Mouse (Mus musculus) limb, embryonic 13.5 days (tissue): ENCODE results near the gene Serpine2. TPM values are rescaled to one million over a fixed set of nuclear protein-coding genes. Genes with fewer than 3 reads are reported as not detected.
A peak's percentile ranks its signal among the peaks of the same experiment; 100 is the strongest.

Source experiments
- ATAC-seq: fragments of 200-750 bp; cut with Nextera tagmentation; 2 replicates; pipeline ENCODE4 v1.8.0; 2017; ENCODE audit warnings: low read depth, moderate number of reproducible peaks, moderate TSS enrichment; ENCODE audit not compliant: low FRiP score
- H3K27ac ChIP-seq: fragments of 300-500 bp; sonication (generic); 2 replicates; pipeline ENCODE4 v1.5.1; 2015; ENCODE audit warnings: inconsistent platforms, mild to moderate bottlenecking, moderate library complexity
- H3K27me3 ChIP-seq: fragments of 300-500 bp; sonication (generic); 2 replicates; pipeline ENCODE4 v1.6.1; 2015; ENCODE audit warnings: mild to moderate bottlenecking, inconsistent platforms
- H3K36me3 ChIP-seq: fragments of 300-500 bp; sonication (generic); 2 replicates; pipeline ENCODE4 v1.6.1; 2015; ENCODE audit warnings: inconsistent platforms, mild to moderate bottlenecking, moderate library complexity
- H3K4me1 ChIP-seq: fragments of 300-500 bp; sonication (generic); 2 replicates; pipeline ENCODE4 v1.6.1; 2015; ENCODE audit warnings: inconsistent platforms
- H3K4me2 ChIP-seq: fragments of 300-500 bp; sonication (generic); replicated peaks from 2 replicates; pipeline ENCODE4 v1.6.1; 2015; ENCODE audit warnings: inconsistent platforms, mild to moderate bottlenecking, moderate library complexity
- H3K4me3 ChIP-seq: fragments of 300-500 bp; sonication (generic); 2 replicates; pipeline ENCODE4 v1.5.1; 2015; ENCODE audit warnings: moderate library complexity, mild to moderate bottlenecking, inconsistent platforms
- H3K9ac ChIP-seq: fragments of 300-500 bp; sonication (generic); 2 replicates; pipeline ENCODE4 v1.6.1; 2015; ENCODE audit warnings: mild to moderate bottlenecking, inconsistent platforms
- H3K9me3 ChIP-seq: fragments of 300-500 bp; sonication (generic); 2 replicates; pipeline ENCODE4 v1.6.1; 2016; ENCODE audit warnings: inconsistent platforms
- WGBS: fragments of 180-500 bp; shearing (Covaris S2); methylation state at CpG from one replicate; pipeline ENCODE4 v1.1.7; 2015; 5-methylcytosine and 5-hydroxymethylcytosine counted together
- polyA plus RNA-seq: library from polyadenylated mRNA; unstranded; fragments of >200 nt; fragmentation: Nextera tagmentation; extraction: Ambion mirVana; gene quantifications from 2 replicates; pipeline ENCODE4 v1.2.1, GENCODE M21; 2015

Gene Serpine2
- polyA plus RNA-seq, 1 experiment from 2014 or later = 229 TPM

GRCm38 (mm10) chr1:79856756-79857155 lies 4.2 kb downstream of the Serpine2 start:
- peaks cover 60% of the 10 kb centered on the region for H3K4me1 ChIP-seq
- no peak overlapping the region; the same call in 1 of the 2 replicates for H3K9ac ChIP-seq
- H3K27ac ChIP-seq = no peak overlapping the region
- H3K27me3 ChIP-seq = peaks cover 4% of the 10 kb centered on the region; the same call in 1 of the 2 replicates
- WGBS = 54% methylated on average over 4 of the region's 4 CpGs
- no peaks in the 10 kb centered on the region for H3K9me3 ChIP-seq
- H3K36me3 ChIP-seq = peaks cover under 1% of the 10 kb centered on the region; the same call in 1 of the 2 replicates
- peak overlapping the region; percentile 77 for H3K4me2 ChIP-seq
- ATAC-seq = no peak
- H3K4me3 ChIP-seq = peak overlapping the region; percentile 67

- peaks cover 17% of the 10 kb centered on the region for H3K36me3 ChIP-seq
- no peaks in the 10 kb centered on the region for H3K9me3 ChIP-seq
- no peak overlapping the region for H3K4me2 ChIP-seq
- peaks cover 4% of the 10 kb centered on the region; the same call in 1 of the 2 replicates for H3K27me3 ChIP-seq
- no peak overlapping the region for H3K9ac ChIP-seq
- ATAC-seq = no peak
- no peak overlapping the region for H3K4me3 ChIP-seq
- no peak overlapping the region for H3K27ac ChIP-seq
- 89% methylated on average over 3 of the region's 3 CpGs for WGBS
- peaks cover 29% of the 10 kb centered on the region for H3K4me1 ChIP-seq
Observed at GRCm38 (mm10) chr1:79853527-79853926, 7.5 kb downstream of the Serpine2 start.

DNA sequence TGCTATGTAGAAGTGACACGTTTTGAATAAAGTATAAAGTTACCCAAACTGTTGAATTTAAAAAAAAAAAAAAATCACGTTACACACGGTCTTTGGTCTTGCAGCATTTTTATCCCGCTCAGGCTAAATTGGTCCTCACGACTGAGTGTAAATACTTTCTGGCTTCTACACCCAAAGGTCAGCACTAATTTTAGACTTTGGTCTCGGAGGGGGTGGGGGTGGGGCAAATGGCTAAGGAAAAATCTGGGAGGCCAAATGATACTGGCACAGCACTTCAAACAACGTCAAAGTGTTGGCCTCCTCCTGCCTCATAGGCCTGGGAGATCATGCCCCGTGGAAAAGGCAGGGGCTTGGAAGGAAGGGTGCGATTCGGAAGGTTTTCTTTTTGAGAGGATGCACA lies 10.6 kb downstream of the Serpine2 start:
- H3K27me3 ChIP-seq = peaks cover 4% of the 10 kb centered on the region; the same call in 1 of the 2 replicates
- no peak overlapping the region for H3K27ac ChIP-seq
- H3K9me3 ChIP-seq = no peaks in the 10 kb centered on the region
- WGBS = 77% methylated on average over 10 of the region's 10 CpGs
- peaks cover 8% of the 10 kb centered on the region; the same call in 1 of the 2 replicates for H3K4me1 ChIP-seq
- no peak overlapping the region for H3K4me2 ChIP-seq
- H3K9ac ChIP-seq = no peak overlapping the region
- H3K36me3 ChIP-seq = peaks cover 20% of the 10 kb centered on the region
- no peak overlapping the region for H3K4me3 ChIP-seq
- ATAC-seq = no peak

GRCm38 (mm10) chr1:79848663-79849062 lies 12.3 kb downstream of the Serpine2 start:
- Histone ChIP-seq H3K4me2 (no peak overlapping the region), H3K9me3 (no peaks in the 10 kb centered on the region), H3K36me3 (peaks cover 20% of the 10 kb centered on the region), H3K27ac (no peak overlapping the region), H3K9ac (no peak overlapping the region), H3K4me3 (no peak overlapping the region), H3K27me3 (no peaks in the 10 kb centered on the region), H3K4me1 (no peaks in the 10 kb centered on the region)
- no peak for ATAC-seq
- WGBS = 82% methylated on average over 3 of the region's 3 CpGs

DNA sequence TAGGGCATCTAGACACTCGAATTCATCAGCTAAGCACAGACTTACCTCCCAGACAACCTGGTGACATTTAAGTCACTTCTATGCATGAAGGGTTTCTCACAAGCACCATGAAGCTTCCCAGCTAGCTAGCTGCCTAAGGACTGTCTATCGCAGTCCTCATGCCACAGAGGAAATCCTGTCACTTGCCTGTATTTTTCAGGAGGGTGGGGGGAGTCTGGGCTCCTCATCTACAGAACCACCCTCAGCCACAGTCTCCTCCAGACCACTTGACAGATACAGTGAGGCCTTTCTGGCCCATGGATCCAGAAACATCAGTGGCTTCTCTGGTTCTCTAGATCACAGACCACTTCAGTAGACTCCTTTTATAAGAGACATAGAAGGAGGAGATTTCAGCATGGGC lies 14.1 kb downstream of the Serpine2 start:
- H3K4me3 ChIP-seq = no peak overlapping the region
- no peak overlapping the region for H3K27ac ChIP-seq
- no peaks in the 10 kb centered on the region for H3K4me1 ChIP-seq
- H3K27me3 ChIP-seq = no peaks in the 10 kb centered on the region
- no peak for ATAC-seq
- peaks cover 20% of the 10 kb centered on the region for H3K36me3 ChIP-seq
- 84% methylated on average over 2 of the region's 2 CpGs for WGBS
- no peak overlapping the region for H3K4me2 ChIP-seq
- no peaks in the 10 kb centered on the region for H3K9me3 ChIP-seq
- H3K9ac ChIP-seq = no peak overlapping the region

DNA sequence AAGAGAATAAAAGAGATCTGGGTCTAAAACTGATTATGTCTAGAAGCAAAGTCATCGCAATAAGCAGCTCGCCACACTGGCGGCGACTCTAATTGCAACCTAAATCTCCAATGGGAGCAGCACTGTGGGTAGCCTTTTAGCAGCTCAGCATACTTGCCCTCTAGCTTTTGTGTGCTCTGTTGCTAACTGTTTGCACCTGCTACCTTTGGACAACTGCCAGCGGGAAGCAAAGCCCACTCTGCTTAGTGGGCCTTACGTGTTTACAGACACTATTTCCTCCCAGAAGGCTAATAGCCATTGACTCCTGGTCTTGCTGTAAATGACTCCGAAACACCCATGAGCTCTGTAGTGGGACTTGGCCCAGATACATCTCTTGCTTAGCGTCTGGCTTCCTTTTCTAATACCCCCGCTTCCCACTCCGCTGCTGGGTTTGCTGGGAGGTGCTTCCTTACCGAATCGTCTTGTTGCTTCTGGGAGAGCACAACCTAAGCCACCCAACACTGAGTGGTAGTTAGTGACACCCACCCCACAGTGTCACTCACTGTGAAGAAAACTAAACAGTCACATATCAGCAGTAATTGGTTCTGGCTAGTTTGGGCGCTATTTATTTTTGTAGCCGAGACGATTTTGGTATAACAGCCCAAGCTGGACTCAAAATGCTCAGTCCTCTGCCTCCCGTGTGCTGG lies 28.1 kb downstream of the Serpine2 start:
- ATAC-seq = peak; percentile 88

DNA sequence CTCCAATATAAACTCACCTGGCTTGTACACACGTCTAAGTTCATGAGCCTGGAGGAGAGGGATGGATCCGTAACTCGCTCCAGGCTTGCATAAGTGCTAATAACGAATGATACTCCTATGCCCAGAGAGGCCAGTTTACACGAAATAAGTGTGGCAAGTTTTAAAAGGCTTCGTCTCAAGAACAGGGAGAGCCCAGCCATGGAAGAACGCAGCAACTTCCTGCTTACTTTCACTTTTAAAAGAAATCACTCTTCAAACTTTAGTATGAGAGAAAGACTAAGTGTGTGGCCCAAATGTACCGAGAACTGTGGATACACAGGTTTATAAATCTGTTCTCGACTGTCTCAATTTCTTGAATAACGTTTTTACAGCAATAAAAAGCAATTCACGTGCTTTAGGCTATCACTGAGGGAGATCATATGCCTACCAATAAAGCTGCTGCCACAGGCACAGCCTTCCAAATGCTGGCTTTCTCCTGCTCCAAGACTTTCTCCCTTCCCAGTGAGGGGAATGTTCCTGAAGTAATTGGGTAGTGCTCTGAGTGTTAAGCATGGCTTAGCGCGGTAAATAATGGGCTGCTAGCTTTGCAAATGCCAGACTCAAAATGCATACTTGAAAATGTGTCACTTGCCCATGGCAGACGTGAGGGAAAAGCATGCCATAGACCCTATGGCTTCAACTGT lies 36.9 kb downstream of the Serpine2 start:
- Histone ChIP-seq H3K9me3 (no peaks in the 10 kb centered on the region), H3K36me3 (peaks cover 20% of the 10 kb centered on the region), H3K4me1 (peaks cover 39% of the 10 kb centered on the region), H3K9ac (peak overlapping the region; percentile 35), H3K27ac (peak overlapping the region; percentile 52), H3K27me3 (peaks cover 11% of the 10 kb centered on the region; the same call in 1 of the 2 replicates), H3K4me2 (peak overlapping the region; percentile 56), H3K4me3 (peak overlapping the region; percentile 25)
- 29% methylated on average over 14 of the region's 14 CpGs for WGBS
- no peak for ATAC-seq

More for the DNA sequence above, 28.1 kb downstream of the Serpine2 start:
- Histone ChIP-seq H3K27ac (no peak overlapping the region), H3K9me3 (no peaks in the 10 kb centered on the region), H3K4me1 (peaks cover 18% of the 10 kb centered on the region), H3K9ac (no peak overlapping the region), H3K36me3 (no peaks in the 10 kb centered on the region), H3K4me3 (no peak overlapping the region), H3K4me2 (peak overlapping the region; percentile 32), H3K27me3 (peaks cover 37% of the 10 kb centered on the region)
- 27% methylated on average over 16 of the region's 16 CpGs for WGBS

DNA sequence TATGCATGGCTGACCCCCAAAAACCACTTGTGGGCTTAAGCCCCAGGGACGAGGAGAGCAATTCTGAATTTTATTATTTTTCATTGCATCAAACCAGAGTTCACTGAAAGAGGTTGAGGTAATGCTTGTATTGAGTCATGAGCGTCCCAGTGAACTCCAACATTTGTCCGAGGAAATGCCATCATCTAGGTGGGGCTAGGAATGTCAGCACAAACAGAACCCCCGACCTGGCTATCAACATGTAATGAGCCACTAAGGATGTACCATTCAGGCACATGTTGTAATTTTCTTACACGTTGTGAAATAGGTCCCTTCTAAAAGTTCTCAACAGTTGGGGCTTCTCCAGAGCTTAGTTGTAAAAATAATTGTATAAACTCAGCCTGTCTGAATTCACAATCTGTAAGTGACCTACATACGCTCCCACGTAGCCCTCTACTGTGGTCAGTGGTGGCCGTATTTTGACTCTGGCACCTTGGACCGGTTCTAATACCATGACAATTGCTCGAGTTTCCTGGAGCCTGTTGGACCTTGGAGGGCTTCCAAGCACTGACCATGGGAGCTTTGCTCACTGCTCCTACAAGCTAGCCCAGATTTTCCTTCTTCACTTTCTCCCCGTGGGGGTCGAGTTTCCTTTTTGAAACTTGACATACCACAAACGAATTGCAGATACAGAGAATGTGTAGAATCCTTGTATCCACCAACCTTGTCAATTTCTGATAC lies 38.0 kb downstream of the Serpine2 start:
- H3K27me3 ChIP-seq = peaks cover 16% of the 10 kb centered on the region; the same call in 1 of the 2 replicates
- no peak overlapping the region for H3K9ac ChIP-seq
- H3K27ac ChIP-seq = no peak overlapping the region
- peaks cover 39% of the 10 kb centered on the region for H3K4me1 ChIP-seq
- no peaks in the 10 kb centered on the region for H3K9me3 ChIP-seq
- 61% methylated on average over 13 of the region's 13 CpGs for WGBS
- ATAC-seq = no peak
- peaks cover 22% of the 10 kb centered on the region for H3K36me3 ChIP-seq
- H3K4me2 ChIP-seq = no peak overlapping the region
- H3K4me3 ChIP-seq = no peak overlapping the region

DNA sequence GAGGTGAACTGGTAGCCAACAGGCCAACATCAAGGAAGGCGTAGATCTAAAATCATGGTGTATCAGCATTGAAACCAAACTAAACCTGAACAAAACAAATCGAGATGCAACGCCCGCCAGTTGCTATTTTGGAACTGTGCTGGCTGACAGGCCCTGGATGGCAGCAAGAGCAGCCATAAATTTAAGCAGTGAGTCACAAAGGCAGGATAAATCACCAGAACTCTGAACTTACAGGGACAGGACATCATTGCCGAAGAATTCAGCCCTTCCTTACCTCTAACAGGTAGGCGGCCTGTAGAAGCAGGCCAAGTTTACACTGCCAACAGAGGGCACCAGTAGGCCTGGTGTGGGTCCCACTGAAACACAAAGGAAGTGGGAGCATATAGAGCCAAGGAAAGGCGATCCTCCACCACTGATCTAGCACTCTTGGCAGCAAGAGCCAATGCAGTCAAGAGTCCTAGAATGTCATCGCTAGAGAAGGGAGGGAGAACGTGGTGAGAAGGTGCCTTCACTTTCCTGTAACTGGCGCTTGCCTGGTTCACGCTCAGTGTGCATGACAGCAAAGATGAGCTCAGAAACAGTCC lies 41.6 kb downstream of the Serpine2 start:
- H3K27me3 ChIP-seq = peaks cover 16% of the 10 kb centered on the region; the same call in 1 of the 2 replicates
- H3K9ac ChIP-seq = no peak overlapping the region
- no peak overlapping the region for H3K4me3 ChIP-seq
- H3K9me3 ChIP-seq = no peaks in the 10 kb centered on the region
- H3K27ac ChIP-seq = no peak overlapping the region
- H3K4me1 ChIP-seq = peaks cover 27% of the 10 kb centered on the region
- WGBS = 90% methylated on average over 11 of the region's 11 CpGs
- peaks cover 42% of the 10 kb centered on the region for H3K36me3 ChIP-seq
- H3K4me2 ChIP-seq = no peak overlapping the region
- ATAC-seq = no peak

DNA sequence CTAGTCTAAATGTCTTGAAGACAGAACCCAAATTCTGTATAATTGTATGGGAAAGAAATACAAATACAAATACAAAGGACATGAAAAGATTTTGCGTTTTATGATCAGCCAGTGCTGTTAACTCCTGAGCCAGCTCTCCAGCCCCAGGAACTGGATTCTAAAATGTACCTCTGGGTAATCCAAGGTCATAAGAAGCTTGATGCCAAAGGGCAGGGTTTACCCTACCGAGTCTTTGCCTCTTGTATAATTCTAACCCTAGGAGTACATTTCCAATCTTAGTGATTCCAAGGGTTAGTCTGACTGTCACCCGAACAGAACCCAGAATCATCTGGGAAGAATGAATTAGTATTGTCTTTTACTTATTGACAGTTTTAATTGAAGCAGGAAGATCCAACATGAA lies 45.5 kb downstream of the Serpine2 start:
- Histone ChIP-seq H3K4me3 (no peak overlapping the region), H3K27me3 (peaks cover 12% of the 10 kb centered on the region; the same call in 1 of the 2 replicates), H3K36me3 (peaks cover 56% of the 10 kb centered on the region), H3K4me1 (no peaks in the 10 kb centered on the region), H3K4me2 (no peak overlapping the region), H3K9me3 (no peaks in the 10 kb centered on the region), H3K9ac (no peak overlapping the region), H3K27ac (no peak overlapping the region)
- WGBS = 85% methylated on average over 3 of the region's 3 CpGs
- ATAC-seq = no peak

DNA sequence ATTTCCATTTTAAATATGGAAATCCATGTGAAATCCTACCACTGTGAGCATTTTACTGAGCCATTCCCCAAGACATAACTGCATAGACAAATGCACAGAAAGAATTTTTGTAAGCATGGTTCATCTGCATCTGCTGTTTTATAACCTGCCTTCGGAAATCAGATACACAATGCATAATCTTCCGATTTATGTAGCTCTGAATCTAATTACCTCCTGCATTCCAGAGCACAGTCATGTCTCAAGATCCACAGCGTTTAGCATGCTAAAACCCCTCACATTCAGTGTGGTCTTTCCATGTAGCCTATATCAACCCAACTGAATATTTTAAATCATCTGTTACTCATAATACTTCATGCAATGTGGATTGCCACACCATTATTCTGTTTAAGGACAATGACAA lies 51.5 kb downstream of the Serpine2 start:
- Histone ChIP-seq H3K9me3 (no peaks in the 10 kb centered on the region), H3K9ac (no peak overlapping the region), H3K4me1 (no peaks in the 10 kb centered on the region), H3K4me3 (no peak overlapping the region), H3K4me2 (no peak overlapping the region), H3K36me3 (peaks cover 25% of the 10 kb centered on the region), H3K27me3 (no peaks in the 10 kb centered on the region), H3K27ac (no peak overlapping the region)
- 64% methylated on average over 3 of the region's 3 CpGs for WGBS
- ATAC-seq = no peak

DNA sequence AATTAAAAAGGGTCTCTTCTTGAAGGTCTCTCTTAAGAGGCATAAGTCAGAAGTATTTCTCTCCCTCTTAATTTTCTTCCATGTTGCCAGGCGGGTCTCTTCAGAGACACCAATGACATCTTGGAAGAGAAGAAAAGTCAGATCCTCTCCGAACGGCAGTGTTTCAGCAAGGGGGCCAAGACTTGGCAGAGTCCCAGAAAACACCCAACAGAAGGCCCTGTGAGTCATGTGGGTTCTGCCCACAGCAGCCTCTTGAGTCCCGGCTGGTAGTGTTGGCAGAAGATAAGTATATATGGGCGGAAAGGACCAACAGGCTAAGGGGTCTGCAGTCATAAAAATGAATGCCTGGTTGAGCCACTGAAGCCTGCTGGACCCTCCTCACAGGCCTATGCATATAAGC lies 54.1 kb downstream of the Serpine2 start:
- Histone ChIP-seq H3K27ac (no peak overlapping the region), H3K9ac (no peak overlapping the region), H3K4me1 (no peaks in the 10 kb centered on the region), H3K4me2 (no peak overlapping the region), H3K27me3 (no peaks in the 10 kb centered on the region), H3K4me3 (no peak overlapping the region), H3K9me3 (no peaks in the 10 kb centered on the region), H3K36me3 (peaks cover 25% of the 10 kb centered on the region)
- ATAC-seq = no peak
- 80% methylated on average over 5 of the region's 5 CpGs for WGBS
